Mouse (Mus musculus) intestine, postnatal 0 days (tissue): Measurements from ENCODE around the gene Fgfr2. TPM values are rescaled to one million over a fixed set of nuclear protein-coding genes. Genes with fewer than 3 reads are reported as not detected.

Source experiments
- ATAC-seq: fragments of 200-750 bp; cut with Nextera tagmentation; 2 replicates; pipeline ENCODE4 v1.8.0; 2017; ENCODE audit warnings: mild to moderate bottlenecking, moderate TSS enrichment, moderate library complexity
- H3K27ac ChIP-seq: fragments of 300-500 bp; sonication (generic); 2 replicates; pipeline ENCODE4 v1.5.1; 2014; ENCODE audit warnings: mild to moderate bottlenecking, low read depth, low read length, moderate library complexity
- H3K27me3 ChIP-seq: fragments of 300-500 bp; sonication (generic); replicated peaks from 2 replicates; pipeline ENCODE4 v1.6.1; 2014; ENCODE audit warnings: low read length, mixed read lengths; ENCODE audit not compliant: control insufficient read depth, insufficient read depth
- H3K36me3 ChIP-seq: fragments of 300-500 bp; sonication (generic); 2 replicates; pipeline ENCODE4 v1.6.1; 2014; ENCODE audit warnings: mild to moderate bottlenecking, moderate library complexity; ENCODE audit not compliant: control insufficient read depth, insufficient read depth
- H3K4me1 ChIP-seq: fragments of 300-500 bp; sonication (generic); replicated peaks from 2 replicates; pipeline ENCODE4 v1.6.1; 2014; ENCODE audit warnings: antibody characterized with exemption, low read length, mixed read lengths; ENCODE audit not compliant: control insufficient read depth, insufficient read depth
- H3K4me2 ChIP-seq: fragments of 300-500 bp; sonication (generic); replicated peaks from 2 replicates; pipeline ENCODE4 v1.6.1; 2014; ENCODE audit warnings: low read depth, mild to moderate bottlenecking, moderate library complexity
- H3K4me3 ChIP-seq: fragments of 300-500 bp; sonication (generic); 2 replicates; pipeline ENCODE4 v1.5.1; 2014; ENCODE audit warnings: low read depth, low read length
- H3K9ac ChIP-seq: fragments of 300-500 bp; sonication (generic); 2 replicates; pipeline ENCODE4 v1.6.1; 2014; ENCODE audit warnings: mild to moderate bottlenecking, low read depth, low read length
- H3K9me3 ChIP-seq: fragments of 300-500 bp; sonication (generic); 2 replicates; pipeline ENCODE4 v1.6.1; 2016; ENCODE audit warnings: mixed run types; ENCODE audit not compliant: control insufficient read depth
- CTCF ChIP-seq: sonication (generic); IDR thresholded peaks from 2 replicates; pipeline ENCODE4 v1.5.1; 2016; ENCODE audit warnings: low read depth, mild to moderate bottlenecking, control low read depth, antibody characterized with exemption, moderate library complexity
- WGBS: fragments of 180-500 bp; shearing (Covaris S2); extraction: QIAGEN DNeasy Blood & Tissue Kit; methylation state at CpG from one replicate; pipeline ENCODE4 v1.1.7; 2014; 5-methylcytosine and 5-hydroxymethylcytosine counted together
- polyA plus RNA-seq: library from polyadenylated mRNA; unstranded; fragments of >200 nt; fragmentation: Nextera tagmentation; extraction: Ambion mirVana; gene quantifications from 2 replicates; pipeline ENCODE4 v1.2.1, GENCODE M21; 2015

The Fgfr2 gene
- polyA plus RNA-seq, 1 experiment from 2014 or later: 29.5 TPM

- Histone ChIP-seq H3K4me2 (peak overlapping the region; percentile 71), H3K4me3 (peak overlapping the region; percentile 66), H3K9ac (peak overlapping the region; percentile 56), H3K9me3 (no peaks in the 10 kb centered on the region), H3K4me1 (0 out of 2 replicates have a peak, but pooled peaks cover 7% of the 10 kb centered on the region), H3K27me3 (no peaks in the 10 kb centered on the region), H3K36me3 (peaks cover 17% of the 10 kb centered on the region), H3K27ac (peak overlapping the region; percentile 41; the same call in 1 of the 2 replicates)
- 35% methylated on average over 6 of the region's 6 CpGs for WGBS
- no peak for ATAC-seq
- no peak for TF ChIP-seq CTCF
Observed at GRCm38 (mm10) chr7:132573205-132573604, 549.9 kb downstream of the Fgfr2 start.

GRCm38 (mm10) chr7:132572738-132573137 lies 550.4 kb downstream of the Fgfr2 start:
- 33% methylated on average over 3 of the region's 3 CpGs for WGBS
- peak overlapping the region; percentile 56; the same call in 1 of the 2 replicates for H3K9ac ChIP-seq
- no peaks in the 10 kb centered on the region for H3K27me3 ChIP-seq
- H3K4me2 ChIP-seq: peak overlapping the region; percentile 71
- no peak overlapping the region for H3K27ac ChIP-seq
- no peak for TF ChIP-seq CTCF
- peaks cover 19% of the 10 kb centered on the region for H3K36me3 ChIP-seq
- 0 out of 2 replicates have a peak, but pooled peaks cover 7% of the 10 kb centered on the region for H3K4me1 ChIP-seq
- H3K9me3 ChIP-seq: no peaks in the 10 kb centered on the region
- peak overlapping the region; percentile 66 for H3K4me3 ChIP-seq
- no peak for ATAC-seq

DNA sequence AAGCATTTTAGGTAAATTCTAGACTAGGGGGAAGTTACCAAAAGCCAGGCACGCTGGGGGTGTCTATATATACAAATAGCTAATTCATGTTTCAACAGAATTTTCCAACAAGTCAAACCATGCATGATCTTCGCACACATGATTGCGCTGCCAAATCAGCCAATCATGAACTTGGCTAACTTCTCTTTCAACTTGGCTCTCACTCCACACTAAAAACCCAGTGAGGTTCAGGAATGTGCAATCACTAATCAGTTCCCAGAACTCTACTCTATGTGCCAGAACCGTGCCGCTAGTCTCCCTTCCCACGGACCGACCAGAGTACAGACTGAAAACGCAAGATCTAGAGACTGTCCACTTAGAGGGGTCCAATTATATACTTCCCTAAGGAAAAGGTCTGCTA lies 551.7 kb downstream of the Fgfr2 start:
- no peak for ATAC-seq
- Histone ChIP-seq H3K4me1 (no peaks in the 10 kb centered on the region), H3K4me3 (peak overlapping the region; percentile 66), H3K9me3 (no peaks in the 10 kb centered on the region), H3K36me3 (peaks cover 25% of the 10 kb centered on the region), H3K27ac (peak overlapping the region; percentile 17; the same call in 1 of the 2 replicates), H3K9ac (peak overlapping the region; percentile 56), H3K4me2 (peak overlapping the region; percentile 71), H3K27me3 (no peaks in the 10 kb centered on the region)
- WGBS: 23% methylated on average over 8 of the region's 8 CpGs
- no peak for TF ChIP-seq CTCF

- ATAC-seq: peak; percentile 73
- H3K9ac ChIP-seq: 0 out of 2 replicates have a peak overlapping the region, but pooled peaks have one; percentile 28
Observed at GRCm38 (mm10) chr7:132570071-132570470, 553.1 kb downstream of the Fgfr2 start.

DNA sequence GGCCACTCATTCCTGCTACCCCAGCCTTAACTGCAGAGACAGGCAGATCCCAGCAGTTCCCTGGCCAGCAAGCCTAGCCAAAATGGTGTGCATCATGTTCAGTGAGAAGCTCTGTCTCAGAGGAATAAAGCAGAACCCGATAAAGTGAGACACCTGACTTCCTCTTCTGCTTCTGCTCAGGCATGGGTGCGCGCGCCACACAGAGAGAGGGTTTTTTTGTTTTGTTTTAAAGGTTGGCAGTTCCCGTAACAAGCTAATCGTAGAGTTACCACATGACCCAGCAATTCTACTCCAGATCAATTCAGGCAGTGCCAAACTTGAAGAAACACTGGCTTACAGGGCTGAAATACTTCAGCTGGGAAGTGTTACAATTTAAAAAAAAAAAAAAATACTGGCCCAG lies 554.3 kb downstream of the Fgfr2 start:
- H3K27ac ChIP-seq: peak overlapping the region; percentile 51; the same call in 1 of the 2 replicates
- no peak overlapping the region for H3K4me3 ChIP-seq
- H3K4me1 ChIP-seq: no peaks in the 10 kb centered on the region
- TF ChIP-seq CTCF: no peak
- no peak for ATAC-seq
- H3K4me2 ChIP-seq: peak overlapping the region; percentile 71
- no peaks in the 10 kb centered on the region for H3K27me3 ChIP-seq
- no peaks in the 10 kb centered on the region for H3K9me3 ChIP-seq
- H3K36me3 ChIP-seq: peaks cover 45% of the 10 kb centered on the region
- H3K9ac ChIP-seq: 0 out of 2 replicates have a peak overlapping the region, but pooled peaks have one; percentile 23
- 51% methylated on average over 6 of the region's 6 CpGs for WGBS

More at GRCm38 (mm10) chr7:132570071-132570470, 553.1 kb downstream of the Fgfr2 start:
- peak overlapping the region; percentile 66; the same call in 1 of the 2 replicates for H3K4me3 ChIP-seq
- H3K27me3 ChIP-seq: no peaks in the 10 kb centered on the region
- H3K27ac ChIP-seq: peak overlapping the region; percentile 51
- peak overlapping the region; percentile 71 for H3K4me2 ChIP-seq
- H3K9me3 ChIP-seq: no peaks in the 10 kb centered on the region
- WGBS: 31% methylated on average over 5 of the region's 5 CpGs
- no peaks in the 10 kb centered on the region for H3K4me1 ChIP-seq
- TF ChIP-seq CTCF: no peak
- H3K36me3 ChIP-seq: peaks cover 32% of the 10 kb centered on the region

- H3K9me3 ChIP-seq: no peaks in the 10 kb centered on the region
- no peaks in the 10 kb centered on the region for H3K4me1 ChIP-seq
- peak; percentile 67 for ATAC-seq
- H3K4me2 ChIP-seq: no peak overlapping the region
- no peak overlapping the region for H3K4me3 ChIP-seq
- H3K9ac ChIP-seq: no peak overlapping the region
- H3K36me3 ChIP-seq: peaks cover 74% of the 10 kb centered on the region
- WGBS: 21% methylated on average over 1 of the region's 1 CpGs
- TF ChIP-seq CTCF: no peak
- H3K27ac ChIP-seq: no peak overlapping the region
- no peaks in the 10 kb centered on the region for H3K27me3 ChIP-seq
Observed at GRCm38 (mm10) chr7:132565831-132566230, 557.3 kb downstream of the Fgfr2 start.
